Mouse (Mus musculus) liver, embryonic 16.5 days (tissue): ENCODE results near the gene Olfr424. TPM values are rescaled to one million over a fixed set of nuclear protein-coding genes. Genes with fewer than 3 reads are reported as not detected.
A peak's percentile ranks its signal among the peaks of the same experiment; 100 is the strongest.

Experiments used
- ATAC-seq: fragments of 200-750 bp; cut with Nextera tagmentation; 2 replicates; pipeline ENCODE4 v1.8.0; 2017; ENCODE audit warnings: low read depth, mild to moderate bottlenecking, moderate number of reproducible peaks, moderate library complexity
- H3K27ac ChIP-seq: fragments of 300-500 bp; sonication (generic); 2 replicates; pipeline ENCODE4 v1.5.1; 2014; ENCODE audit warnings: mild to moderate bottlenecking, low read length
- H3K27me3 ChIP-seq: fragments of 300-500 bp; sonication (generic); 2 replicates; pipeline ENCODE4 v1.6.1; 2014; ENCODE audit warnings: low read depth, low read length, mixed read lengths; ENCODE audit not compliant: control insufficient read depth, insufficient read depth
- H3K36me3 ChIP-seq: fragments of 300-500 bp; sonication (generic); 2 replicates; pipeline ENCODE4 v1.6.1; 2014; ENCODE audit warnings: mild to moderate bottlenecking; ENCODE audit not compliant: control insufficient read depth, insufficient read depth
- H3K4me1 ChIP-seq: fragments of 300-500 bp; sonication (generic); 2 replicates; pipeline ENCODE4 v1.6.1; 2014; ENCODE audit warnings: low read depth, low read length, mixed read lengths; ENCODE audit not compliant: control insufficient read depth
- H3K4me2 ChIP-seq: fragments of 300-500 bp; sonication (generic); 2 replicates; pipeline ENCODE4 v1.6.1; 2014; ENCODE audit warnings: low read depth, low read length, mixed read lengths
- H3K4me3 ChIP-seq: fragments of 300-500 bp; sonication (generic); 2 replicates; pipeline ENCODE4 v1.5.1; 2014; ENCODE audit warnings: low read depth, mild to moderate bottlenecking, low read length
- H3K9ac ChIP-seq: fragments of 300-500 bp; sonication (generic); 2 replicates; pipeline ENCODE4 v1.6.1; 2014; ENCODE audit warnings: low read depth, low read length
- H3K9me3 ChIP-seq: fragments of 300-500 bp; sonication (generic); replicated peaks from 2 replicates; pipeline ENCODE4 v1.6.1; 2016; ENCODE audit warnings: low read length; ENCODE audit not compliant: control insufficient read depth
- WGBS: fragments of 180-500 bp; shearing (Covaris S2); extraction: QIAGEN DNeasy Blood & Tissue Kit; methylation state at CpG from one replicate; pipeline ENCODE4 v1.1.7; 2014; ENCODE audit not compliant: insufficient replicate concordance; 5-methylcytosine and 5-hydroxymethylcytosine counted together
- polyA plus RNA-seq: library from polyadenylated mRNA; unstranded; fragments of >200 nt; fragmentation: Nextera tagmentation; extraction: Ambion mirVana; gene quantifications from 2 replicates; pipeline ENCODE4 v1.2.1, GENCODE M21; 2015

Olfr424 gene
- polyA plus RNA-seq, 1 experiment from 2014 or later: not detected

DNA sequence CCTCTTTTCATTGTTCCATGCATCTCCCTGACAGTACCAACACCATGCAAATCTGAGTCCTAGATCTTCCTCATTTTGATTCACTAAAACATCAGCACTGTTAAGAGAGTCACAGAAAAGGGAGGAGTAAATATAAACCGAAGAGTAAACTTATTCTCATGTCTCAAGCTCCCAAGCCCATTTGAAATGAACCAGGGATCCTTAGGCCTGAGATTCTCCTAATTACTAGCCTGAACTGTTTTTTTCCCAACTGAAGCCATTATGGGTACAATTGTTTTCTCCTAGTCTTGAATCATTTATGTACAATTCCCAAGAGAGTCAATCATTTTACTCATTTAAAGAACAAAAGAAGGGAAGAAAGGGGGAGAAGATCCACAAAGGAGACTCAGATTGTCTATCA is 24.0 kb downstream of the Olfr424 start, which contains the start of gene Olfr420:
Gene Olfr420, plus strand, starts transcription at position 301 of the 400 bp plus-strand sequence.
- Histone ChIP-seq H3K27ac (no peak within 1 kb of the TSS), H3K4me1 (peaks cover 5% of the 10 kb centered on the region), H3K27me3 (no peaks in the 10 kb centered on the region), H3K4me3 (no peak within 1 kb of the TSS), H3K4me2 (no peak within 1 kb of the TSS), H3K36me3 (no peaks in the 10 kb centered on the region), H3K9ac (no peak within 1 kb of the TSS), H3K9me3 (no peaks in the 10 kb centered on the region)
- WGBS: 60% methylated on average over 1 of the region's 1 CpGs
- ATAC-seq: no peak

DNA sequence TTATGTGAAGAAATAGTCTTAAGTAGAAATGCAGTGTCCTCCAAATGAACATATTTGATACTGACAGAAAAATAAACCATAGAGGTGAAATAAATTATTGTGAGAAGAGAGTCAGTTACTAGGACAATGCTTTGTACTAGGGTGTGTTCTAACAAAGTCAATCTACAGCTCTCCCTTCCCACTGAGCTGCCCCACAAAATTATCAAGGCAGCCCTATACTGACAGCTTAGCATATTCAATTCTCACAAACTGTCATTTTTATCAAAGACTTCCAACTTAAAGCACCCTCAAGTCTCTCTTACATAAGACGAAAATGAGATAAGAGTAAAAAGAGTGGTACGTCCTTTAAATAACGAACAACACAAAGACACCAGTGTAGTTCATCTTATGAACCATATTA is 26.3 kb downstream of the Olfr424 start:
- no peak overlapping the region for H3K9ac ChIP-seq
- peaks cover 5% of the 10 kb centered on the region for H3K4me1 ChIP-seq
- no peaks in the 10 kb centered on the region for H3K36me3 ChIP-seq
- H3K27me3 ChIP-seq: no peaks in the 10 kb centered on the region
- no peak overlapping the region for H3K27ac ChIP-seq
- H3K4me2 ChIP-seq: no peak overlapping the region
- no peak for ATAC-seq
- 25% methylated on average over 3 of the region's 3 CpGs for WGBS
- no peak overlapping the region for H3K4me3 ChIP-seq
- no peaks in the 10 kb centered on the region for H3K9me3 ChIP-seq

DNA sequence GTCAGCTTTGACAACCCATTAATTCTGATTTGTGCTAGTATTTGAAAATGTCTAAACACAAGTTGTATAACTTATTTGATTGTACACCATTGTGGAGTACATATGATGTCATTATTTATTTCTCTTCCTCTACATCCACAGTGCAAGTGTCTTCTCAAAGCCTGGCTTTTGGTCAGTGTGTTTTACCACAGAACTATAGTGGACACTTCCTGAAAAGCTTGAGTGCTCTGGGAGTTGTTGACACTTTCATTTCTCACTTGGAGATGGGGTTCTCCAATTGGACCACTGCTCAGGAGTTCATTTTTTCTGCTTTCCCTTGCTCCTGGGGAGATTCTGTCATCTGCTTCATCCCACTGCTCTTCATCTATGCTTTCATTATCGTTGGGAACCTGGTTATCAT is 27.2 kb downstream of the Olfr424 start:
- H3K36me3 ChIP-seq: no peaks in the 10 kb centered on the region
- H3K9ac ChIP-seq: no peak overlapping the region
- no peak overlapping the region for H3K4me3 ChIP-seq
- H3K4me1 ChIP-seq: peaks cover 5% of the 10 kb centered on the region
- H3K9me3 ChIP-seq: no peaks in the 10 kb centered on the region
- no peak for ATAC-seq
- no peak overlapping the region for H3K4me2 ChIP-seq
- 43% methylated on average over 1 of the region's 1 CpGs for WGBS
- no peaks in the 10 kb centered on the region for H3K27me3 ChIP-seq
- no peak overlapping the region for H3K27ac ChIP-seq

DNA sequence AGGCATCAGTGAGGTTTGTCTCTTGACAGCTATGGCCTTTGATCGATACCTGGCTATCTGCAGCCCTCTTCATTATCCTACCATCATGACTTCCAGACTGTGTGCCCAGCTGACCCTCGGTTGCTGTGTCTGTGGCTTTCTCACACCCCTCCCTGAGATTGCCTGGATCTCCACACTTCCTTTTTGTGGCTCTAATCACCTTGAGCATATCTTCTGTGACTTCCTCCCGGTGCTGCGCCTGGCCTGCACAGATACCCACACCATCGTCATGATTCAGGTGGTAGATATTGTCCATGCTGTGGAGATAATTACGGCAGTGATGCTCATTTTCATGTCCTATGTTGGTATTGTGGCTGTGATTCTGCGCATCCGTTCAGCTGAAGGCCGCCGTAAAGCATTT is 27.8 kb downstream of the Olfr424 start:
- H3K9ac ChIP-seq: no peak overlapping the region
- no peak overlapping the region for H3K4me2 ChIP-seq
- ATAC-seq: peak; percentile 58
- 36% methylated on average over 10 of the region's 10 CpGs for WGBS
- H3K27me3 ChIP-seq: no peaks in the 10 kb centered on the region
- H3K4me1 ChIP-seq: peaks cover 5% of the 10 kb centered on the region
- H3K9me3 ChIP-seq: no peaks in the 10 kb centered on the region
- no peaks in the 10 kb centered on the region for H3K36me3 ChIP-seq
- H3K27ac ChIP-seq: no peak overlapping the region
- H3K4me3 ChIP-seq: no peak overlapping the region

DNA sequence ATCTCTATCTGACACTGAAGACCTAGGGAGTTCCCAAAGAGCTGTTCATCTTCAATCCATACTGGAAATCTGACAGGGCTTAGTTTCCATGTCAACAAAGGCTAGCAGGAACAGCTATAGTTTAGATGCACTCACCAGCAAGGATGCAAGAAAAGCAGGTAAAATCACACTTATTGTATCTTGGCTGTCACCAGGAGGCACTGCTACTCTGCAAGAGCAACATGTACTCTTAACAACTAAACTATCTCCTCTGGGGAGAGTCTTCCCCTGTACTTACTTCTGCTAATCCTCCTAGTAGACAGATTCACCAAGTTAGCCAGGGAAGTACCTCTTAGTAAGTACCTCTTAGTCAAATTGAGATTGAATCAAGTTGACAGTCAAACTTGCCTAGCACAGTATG is 37.7 kb downstream of the Olfr424 start:
- peak overlapping the region; percentile 50; the same call in 1 of the 2 replicates for H3K27ac ChIP-seq
- H3K9ac ChIP-seq: no peak overlapping the region
- H3K9me3 ChIP-seq: no peaks in the 10 kb centered on the region
- peaks cover 16% of the 10 kb centered on the region for H3K4me1 ChIP-seq
- H3K4me3 ChIP-seq: no peak overlapping the region
- H3K4me2 ChIP-seq: no peak overlapping the region
- no peaks in the 10 kb centered on the region for H3K36me3 ChIP-seq
- H3K27me3 ChIP-seq: no peaks in the 10 kb centered on the region
- ATAC-seq: no peak

DNA sequence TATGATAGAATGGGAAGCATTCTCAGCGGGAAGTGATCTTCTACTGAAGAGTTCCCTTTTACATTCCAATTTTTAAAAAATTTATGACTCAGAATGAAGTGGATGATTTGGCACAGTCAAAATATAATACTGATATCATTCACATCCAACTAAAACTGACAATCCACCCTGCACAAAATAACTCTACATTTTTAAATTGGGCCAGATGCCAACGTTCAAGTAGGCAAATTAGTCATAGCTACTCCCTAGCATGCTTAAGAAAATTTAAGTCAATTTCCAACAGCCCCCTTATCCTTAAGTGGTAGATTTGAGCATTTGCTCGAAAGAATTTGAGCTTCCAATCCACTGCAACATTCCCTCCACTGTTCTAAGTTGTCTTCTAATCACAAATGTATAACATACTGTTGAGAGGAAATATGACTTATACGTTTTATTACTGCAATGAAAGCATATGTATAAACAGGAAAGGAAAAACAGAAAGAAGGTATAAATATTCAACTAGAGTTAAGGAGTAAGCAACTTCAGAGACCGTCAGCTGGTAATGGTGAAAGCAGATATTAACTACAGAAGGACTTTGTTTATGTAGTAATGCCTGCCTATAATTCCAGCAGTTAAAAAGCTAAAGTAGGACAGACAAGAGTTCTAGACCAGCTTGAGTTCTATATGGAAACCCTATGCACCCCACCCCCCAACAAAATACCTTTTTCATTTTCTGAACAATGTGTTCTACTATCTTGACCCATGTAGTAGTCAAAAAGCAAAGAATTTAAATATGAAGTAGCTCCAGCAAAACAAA is 39.6 kb downstream of the Olfr424 start:
- Histone ChIP-seq H3K4me1 (peaks cover 19% of the 10 kb centered on the region), H3K4me3 (peak overlapping the region; percentile 26; the same call in 1 of the 2 replicates), H3K9ac (peak overlapping the region; percentile 62), H3K9me3 (no peaks in the 10 kb centered on the region), H3K27me3 (no peaks in the 10 kb centered on the region), H3K36me3 (peaks cover 14% of the 10 kb centered on the region), H3K4me2 (peak overlapping the region; percentile 54), H3K27ac (peak overlapping the region; percentile 96)
- ATAC-seq: peak; percentile 17
- 54% methylated on average over 5 of the region's 5 CpGs for WGBS

DNA sequence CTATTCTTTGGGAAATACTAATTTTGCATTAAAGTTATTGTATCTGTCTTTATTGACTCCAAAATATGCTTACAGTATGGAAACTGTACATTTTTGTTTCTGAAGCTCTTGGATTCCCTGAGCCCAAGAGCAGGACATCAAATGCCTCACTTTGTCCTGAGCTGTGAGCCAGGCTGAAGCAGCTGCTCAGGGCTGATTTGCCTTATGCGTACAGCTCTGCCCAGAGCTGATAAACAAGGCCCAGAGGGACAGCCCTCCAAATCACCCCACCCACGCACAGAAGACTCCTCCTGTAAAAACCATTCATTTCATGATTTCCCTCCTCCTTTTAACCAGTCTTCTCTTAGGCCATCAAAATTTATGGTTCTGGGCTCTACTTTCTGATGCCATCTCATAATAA is 40.2 kb downstream of the Olfr424 start:
- 15% methylated on average over 2 of the region's 2 CpGs for WGBS
- Histone ChIP-seq H3K4me1 (peaks cover 19% of the 10 kb centered on the region), H3K9ac (peak overlapping the region; percentile 57), H3K4me3 (peak overlapping the region; percentile 39), H3K36me3 (peaks cover 16% of the 10 kb centered on the region), H3K4me2 (peak overlapping the region; percentile 70), H3K9me3 (no peaks in the 10 kb centered on the region), H3K27me3 (no peaks in the 10 kb centered on the region), H3K27ac (peak overlapping the region; percentile 96)
- peak; percentile 99 for ATAC-seq

DNA sequence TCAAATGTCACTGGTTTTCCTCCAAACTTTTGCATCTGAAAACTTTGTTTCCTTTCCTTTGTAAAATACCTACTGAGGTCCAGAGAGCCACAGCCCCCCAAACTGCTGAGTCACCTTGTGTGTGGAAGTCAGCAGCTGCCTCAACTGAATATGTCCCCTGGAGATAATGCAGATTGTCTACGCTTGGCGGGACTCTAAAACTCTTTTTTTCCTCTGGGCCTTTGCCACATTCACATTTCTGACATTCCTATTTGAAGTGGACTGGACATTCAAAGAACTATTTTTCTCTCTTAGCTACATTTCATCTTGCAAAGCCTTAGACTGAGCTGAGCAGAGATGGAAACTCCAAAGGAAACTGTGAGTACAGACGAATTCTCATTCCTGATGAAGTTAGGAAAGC is 41.3 kb downstream of the Olfr424 start, which contains the start of gene Spta1:
Gene Spta1, plus strand, starts transcription at position 172 of the 400 bp plus-strand sequence.
- 19% methylated on average over 3 of the region's 3 CpGs for WGBS
- Histone ChIP-seq H3K9ac (peak within 1 kb of the TSS; percentile 77), H3K27ac (peak within 1 kb of the TSS; percentile 96), H3K4me3 (peak within 1 kb of the TSS; percentile 74), H3K9me3 (no peaks in the 10 kb centered on the region), H3K27me3 (no peaks in the 10 kb centered on the region), H3K4me2 (peak within 1 kb of the TSS; percentile 70), H3K36me3 (peaks cover 24% of the 10 kb centered on the region), H3K4me1 (peaks cover 19% of the 10 kb centered on the region)
- ATAC-seq: peak; percentile 76
